Mouse (Mus musculus): ENCODE data around the gene Tprg. TPM values are rescaled to one million over a fixed set of nuclear protein-coding genes. Genes with fewer than 3 reads are reported as not detected.

Gene Tprg
- not detected in 2 replicates for polyA plus RNA-seq (2012; ENCODE audit: insufficient read depth, insufficient read length, low replicate concordance, missing spikeins)

DNA sequence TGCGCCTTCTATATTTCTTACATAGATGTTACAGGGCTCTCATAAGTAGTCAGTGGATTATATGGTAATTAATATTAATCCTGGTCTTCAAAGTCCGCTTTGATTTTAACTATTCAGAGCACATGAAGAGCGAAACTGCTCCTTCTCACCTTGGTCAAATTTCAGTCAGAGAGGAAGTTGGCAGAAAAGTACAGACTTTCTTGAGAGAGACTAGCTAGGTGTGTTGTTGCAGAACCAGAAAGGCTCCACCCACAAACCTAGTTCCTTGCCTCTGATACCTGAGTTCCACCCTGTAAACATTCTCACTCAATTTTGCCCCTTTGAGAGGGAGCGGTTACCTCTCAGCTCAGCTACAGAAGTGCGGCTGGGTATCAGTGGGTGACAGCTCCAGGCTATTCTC is at the start of gene Tprg:
Tprg (plus strand) TSS at position 301 of the 400 bp plus-strand sequence.
- WGBS = 97% methylated on average over 5 of the region's 5 CpGs
- no peaks in the 10 kb centered on the region for H3K4me1 ChIP-seq (ENCODE audit: control insufficient read depth, insufficient read depth, low read length)
- TF ChIP-seq POLR2A (IDR thresholded peaks at IDR 0.05; ENCODE audit: insufficient read depth, low read depth, low read length) (no peak), CTCF (IDR thresholded peaks at IDR 0.05; ENCODE audit: insufficient read depth, low read depth, low read length) (no peak)
- H3K4me3 ChIP-seq (ENCODE audit: insufficient read depth, low read depth, low read length) = no peak within 1 kb of the TSS
- no peak within 1 kb of the TSS for H3K27ac ChIP-seq (ENCODE audit: insufficient read depth, low read depth, low read length)

DNA sequence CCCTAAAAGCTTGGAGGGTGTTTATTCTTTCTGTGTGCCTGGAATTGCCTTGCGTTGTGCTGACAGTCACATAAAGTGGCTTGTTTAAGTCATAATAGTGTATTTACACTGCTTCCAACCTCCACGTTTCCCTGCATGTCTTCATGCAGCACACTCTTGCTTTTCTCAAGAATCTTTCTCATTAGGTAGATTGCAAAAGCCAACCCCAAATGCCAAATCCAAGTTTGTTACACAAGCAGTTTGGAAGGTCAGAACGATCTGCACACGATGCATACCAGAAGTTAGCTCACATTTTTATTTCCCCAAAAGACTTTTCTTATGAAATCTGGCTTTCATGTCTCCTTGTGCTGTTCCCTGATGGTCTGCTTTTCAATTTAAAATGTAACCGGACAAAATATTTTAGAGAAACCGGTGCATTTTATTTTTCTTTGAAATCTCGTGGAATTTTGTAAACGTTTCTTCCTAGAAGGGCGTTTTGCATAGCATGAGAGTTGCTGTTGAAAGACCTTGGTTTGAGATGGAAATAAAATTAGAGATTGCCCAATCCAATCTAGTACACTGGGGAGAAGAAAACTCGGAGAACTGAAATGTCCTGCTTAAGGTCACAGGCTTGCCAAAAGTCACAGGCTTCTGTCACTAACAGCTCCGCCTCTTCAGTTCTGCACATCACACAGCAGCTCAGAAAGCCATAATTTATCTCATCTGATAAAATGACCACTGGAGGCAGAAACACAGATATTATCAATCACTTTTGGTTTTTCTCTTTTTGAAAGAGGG is 48.2 kb upstream of the Tprg start:
- no peak overlapping the region for H3K27ac ChIP-seq (ENCODE audit: insufficient read depth, low read depth, low read length)
- TF ChIP-seq POLR2A (IDR thresholded peaks at IDR 0.05; ENCODE audit: insufficient read depth, low read depth, low read length) (no peak), CTCF (IDR thresholded peaks at IDR 0.05; ENCODE audit: insufficient read depth, low read depth, low read length) (no peak)
- no peak overlapping the region for H3K4me3 ChIP-seq (ENCODE audit: insufficient read depth, low read depth, low read length)
- WGBS = 80% methylated on average over 11 of the region's 11 CpGs
- no peaks in the 10 kb centered on the region for H3K4me1 ChIP-seq (ENCODE audit: control insufficient read depth, insufficient read depth, low read length)

DNA sequence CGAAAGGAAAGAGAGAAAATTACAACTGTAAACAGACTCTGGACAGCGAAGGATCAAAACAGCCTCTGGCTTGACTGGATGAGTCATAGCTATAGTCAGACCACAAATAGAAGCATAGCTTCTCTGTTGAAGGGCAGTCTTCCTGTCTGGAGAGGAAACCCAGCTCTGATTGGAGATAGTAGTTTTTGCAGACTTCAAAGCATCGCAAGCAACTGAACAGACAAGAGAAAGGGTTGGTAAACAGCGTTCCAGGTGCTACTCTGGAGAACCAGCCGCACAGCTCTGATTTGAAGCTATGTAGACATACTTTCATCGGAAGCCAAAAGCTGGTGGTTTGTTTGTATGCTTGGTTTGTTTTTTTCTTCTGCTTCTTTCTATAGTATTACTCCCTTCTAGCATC is 37.7 kb upstream of the Tprg start:
- no peak overlapping the region for H3K4me3 ChIP-seq (ENCODE audit: insufficient read depth, low read depth, low read length)
- TF ChIP-seq CTCF (IDR thresholded peaks at IDR 0.05; ENCODE audit: insufficient read depth, low read depth, low read length) = no peak
- no peak for TF ChIP-seq POLR2A (IDR thresholded peaks at IDR 0.05; ENCODE audit: insufficient read depth, low read depth, low read length)
- no peak overlapping the region for H3K27ac ChIP-seq (ENCODE audit: insufficient read depth, low read depth, low read length)
- 61% methylated on average over 6 of the region's 6 CpGs for WGBS
- no peaks in the 10 kb centered on the region for H3K4me1 ChIP-seq (ENCODE audit: control insufficient read depth, insufficient read depth, low read length)

DNA sequence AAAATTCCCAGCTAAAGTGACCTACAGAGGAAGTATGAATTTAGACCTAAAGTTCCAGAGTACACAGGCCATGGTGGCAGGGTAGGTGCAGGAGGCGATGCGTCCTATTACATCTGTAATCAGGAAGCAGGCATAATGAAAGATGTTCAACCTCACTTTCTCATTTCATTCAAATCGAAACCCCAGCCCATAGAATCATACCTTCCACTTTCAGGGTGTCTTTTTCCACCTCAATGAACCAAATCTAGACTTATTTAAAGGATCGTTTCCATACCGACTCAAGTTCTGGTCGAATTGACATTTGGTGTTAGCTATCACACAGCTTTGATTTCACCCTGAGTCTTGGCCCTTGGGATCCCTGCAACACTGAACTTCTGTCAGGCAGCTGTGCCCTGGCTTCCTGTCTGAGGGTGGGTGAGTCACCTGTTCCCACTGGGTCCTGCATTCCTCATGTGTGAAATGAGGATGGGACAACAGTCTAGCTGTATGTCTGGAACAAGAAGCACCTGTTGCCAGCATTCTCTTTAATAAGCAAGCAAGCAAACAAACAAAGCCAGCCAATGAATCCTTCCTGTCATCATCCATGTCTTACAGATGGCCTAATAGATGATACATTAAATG is 36.4 kb upstream of the Tprg start:
- TF ChIP-seq CTCF (IDR thresholded peaks at IDR 0.05; ENCODE audit: insufficient read depth, low read depth, low read length) (no peak), POLR2A (IDR thresholded peaks at IDR 0.05; ENCODE audit: insufficient read depth, low read depth, low read length) (no peak)
- Histone ChIP-seq H3K4me1 (ENCODE audit: control insufficient read depth, insufficient read depth, low read length) (0 out of 2 replicates have a peak, but pooled peaks cover 2% of the 10 kb centered on the region), H3K4me3 (ENCODE audit: insufficient read depth, low read depth, low read length) (no peak overlapping the region), H3K27ac (ENCODE audit: insufficient read depth, low read depth, low read length) (no peak overlapping the region)
- WGBS = 95% methylated on average over 6 of the region's 6 CpGs

DNA sequence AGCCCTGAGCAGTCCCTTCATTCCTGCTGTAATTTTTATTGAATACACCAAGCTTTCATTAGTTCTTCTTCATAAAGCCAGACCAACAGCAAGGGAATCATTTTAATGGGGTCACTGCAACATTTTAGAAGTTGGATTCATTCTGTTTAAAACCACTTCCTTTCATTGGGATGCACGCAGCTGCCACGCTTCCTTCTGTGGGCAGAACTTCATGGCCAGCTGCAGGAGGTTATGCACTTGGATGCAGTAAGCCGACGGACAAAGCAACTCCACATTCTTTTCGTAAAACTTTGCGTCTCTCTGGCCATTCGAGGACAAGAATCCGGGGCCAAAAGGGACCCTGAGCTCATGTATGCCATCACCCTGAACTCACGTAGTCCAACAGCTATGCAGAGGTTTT is 35.5 kb upstream of the Tprg start:
- Histone ChIP-seq H3K27ac (ENCODE audit: insufficient read depth, low read depth, low read length) (no peak overlapping the region), H3K4me1 (ENCODE audit: control insufficient read depth, insufficient read depth, low read length) (0 out of 2 replicates have a peak, but pooled peaks cover 2% of the 10 kb centered on the region), H3K4me3 (ENCODE audit: insufficient read depth, low read depth, low read length) (no peak overlapping the region)
- TF ChIP-seq POLR2A (IDR thresholded peaks at IDR 0.05; ENCODE audit: insufficient read depth, low read depth, low read length) (no peak), CTCF (IDR thresholded peaks at IDR 0.05; ENCODE audit: insufficient read depth, low read depth, low read length) (no peak)
- WGBS = 75% methylated on average over 9 of the region's 9 CpGs

DNA sequence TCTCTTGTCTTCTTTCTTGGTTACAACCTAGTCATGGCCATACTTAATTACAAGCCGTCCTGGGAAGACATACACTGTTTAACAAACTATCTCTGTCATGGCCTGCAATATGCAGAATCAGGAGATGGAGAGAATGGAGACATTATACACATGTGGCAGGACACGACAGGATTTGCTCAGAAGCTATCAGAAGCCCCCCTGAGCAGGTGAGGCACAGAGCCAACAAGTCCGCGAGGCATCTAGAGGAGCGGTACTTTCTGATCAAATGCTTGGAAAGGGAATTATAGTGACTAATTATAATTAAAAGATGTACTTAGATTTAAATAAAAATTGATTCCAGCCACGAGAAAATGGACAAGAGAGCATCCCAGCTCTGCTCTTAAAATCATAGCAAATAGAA is 32.0 kb upstream of the Tprg start:
- Histone ChIP-seq H3K27ac (ENCODE audit: insufficient read depth, low read depth, low read length) (no peak overlapping the region), H3K4me3 (ENCODE audit: insufficient read depth, low read depth, low read length) (no peak overlapping the region), H3K4me1 (ENCODE audit: control insufficient read depth, insufficient read depth, low read length) (0 out of 2 replicates have a peak, but pooled peaks cover 2% of the 10 kb centered on the region)
- TF ChIP-seq POLR2A (IDR thresholded peaks at IDR 0.05; ENCODE audit: insufficient read depth, low read depth, low read length) (no peak), CTCF (IDR thresholded peaks at IDR 0.05; ENCODE audit: insufficient read depth, low read depth, low read length) (no peak)
- WGBS = 74% methylated on average over 6 of the region's 6 CpGs

DNA sequence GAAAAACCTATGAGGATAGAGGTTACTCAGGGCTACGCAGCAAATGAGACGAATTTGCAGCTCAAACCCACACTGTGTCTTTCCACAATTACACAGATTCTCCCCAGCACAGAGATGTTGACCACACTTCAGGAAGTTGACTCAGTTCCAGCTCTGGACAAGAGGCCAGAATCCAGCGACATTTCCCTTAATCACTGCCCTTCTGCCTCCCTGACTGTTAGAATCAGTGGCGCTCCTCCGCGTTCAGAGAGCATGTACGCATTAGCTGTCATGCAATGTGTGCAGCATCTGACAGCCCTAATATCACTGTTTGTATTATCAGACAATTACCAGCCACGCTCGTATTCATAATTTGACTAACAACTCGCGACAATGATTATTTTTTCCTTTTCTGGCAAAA is 31.4 kb upstream of the Tprg start:
- H3K27ac ChIP-seq (ENCODE audit: insufficient read depth, low read depth, low read length) = no peak overlapping the region

DNA sequence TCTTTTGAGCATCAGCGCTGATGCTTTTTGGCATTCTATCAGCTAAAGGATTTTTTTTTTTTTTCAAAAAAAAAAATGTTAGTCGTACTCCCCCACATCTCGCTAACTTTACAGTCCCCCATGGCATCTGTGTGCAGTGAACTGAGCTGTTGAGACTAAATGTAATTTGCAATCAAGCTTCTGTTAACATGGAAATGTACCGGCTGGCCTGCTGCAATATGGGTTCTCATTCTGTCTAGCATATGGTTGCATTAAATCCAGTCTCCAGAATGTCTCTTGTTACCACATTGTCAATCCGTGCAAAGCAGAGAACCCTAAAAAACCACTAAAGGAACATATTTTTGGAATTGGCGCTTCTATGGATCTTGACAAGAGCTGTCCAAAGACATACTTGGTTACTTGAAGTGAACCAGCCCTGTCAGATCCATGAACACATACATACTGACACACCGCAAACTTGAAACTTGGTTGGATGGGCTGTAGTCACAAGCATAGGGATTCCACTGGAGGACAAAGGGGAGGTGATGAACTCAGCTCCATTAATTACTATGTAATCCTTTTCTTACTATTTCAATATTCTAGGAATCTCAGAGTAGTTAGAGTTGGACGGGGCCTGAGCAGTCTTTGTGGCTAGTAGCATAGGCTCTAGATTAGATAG is 30.9 kb upstream of the Tprg start:
- 70% methylated on average over 8 of the region's 8 CpGs for WGBS
- no peak for TF ChIP-seq CTCF (IDR thresholded peaks at IDR 0.05; ENCODE audit: insufficient read depth, low read depth, low read length)
- TF ChIP-seq POLR2A (IDR thresholded peaks at IDR 0.05; ENCODE audit: insufficient read depth, low read depth, low read length) = no peak
- 0 out of 2 replicates have a peak, but pooled peaks cover 2% of the 10 kb centered on the region for H3K4me1 ChIP-seq (ENCODE audit: control insufficient read depth, insufficient read depth, low read length)
- no peak overlapping the region for H3K4me3 ChIP-seq (ENCODE audit: insufficient read depth, low read depth, low read length)
- no peak overlapping the region for H3K27ac ChIP-seq (ENCODE audit: insufficient read depth, low read depth, low read length)

More for the DNA sequence above, 31.4 kb upstream of the Tprg start:
- H3K4me1 ChIP-seq (ENCODE audit: control insufficient read depth, insufficient read depth, low read length) = 0 out of 2 replicates have a peak, but pooled peaks cover 2% of the 10 kb centered on the region
- no peak overlapping the region for H3K4me3 ChIP-seq (ENCODE audit: insufficient read depth, low read depth, low read length)
- no peak for TF ChIP-seq CTCF (IDR thresholded peaks at IDR 0.05; ENCODE audit: insufficient read depth, low read depth, low read length)
- TF ChIP-seq POLR2A (IDR thresholded peaks at IDR 0.05; ENCODE audit: insufficient read depth, low read depth, low read length) = no peak
- WGBS = 45% methylated on average over 11 of the region's 11 CpGs

DNA sequence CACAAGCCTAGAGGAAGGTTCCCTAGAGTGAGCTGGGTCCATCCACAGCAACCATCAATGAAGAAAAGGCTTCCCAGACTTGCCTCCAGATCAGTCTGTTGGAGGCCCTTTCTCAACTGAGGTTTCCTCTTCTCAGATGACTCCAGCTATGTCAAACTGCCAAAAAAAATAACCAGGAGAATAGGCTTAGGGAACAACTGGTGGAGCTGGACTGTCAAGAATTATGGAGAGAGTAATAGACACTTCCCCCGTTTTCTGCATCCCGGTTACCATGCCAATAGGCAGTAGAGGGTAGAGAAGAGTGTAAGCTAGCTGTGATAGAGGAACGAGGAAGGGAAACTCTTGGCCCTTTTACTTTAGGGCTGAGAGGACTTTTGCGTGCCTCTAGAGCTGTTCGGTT is 24.3 kb upstream of the Tprg start:
- Histone ChIP-seq H3K4me3 (ENCODE audit: insufficient read depth, low read depth, low read length) (no peak overlapping the region), H3K4me1 (ENCODE audit: control insufficient read depth, insufficient read depth, low read length) (no peaks in the 10 kb centered on the region), H3K27ac (ENCODE audit: insufficient read depth, low read depth, low read length) (no peak overlapping the region)
- no peak for TF ChIP-seq CTCF (IDR thresholded peaks at IDR 0.05; ENCODE audit: insufficient read depth, low read depth, low read length)
- no peak for TF ChIP-seq POLR2A (IDR thresholded peaks at IDR 0.05; ENCODE audit: insufficient read depth, low read depth, low read length)
- WGBS = 94% methylated on average over 5 of the region's 5 CpGs
